Mouse (Mus musculus): ENCODE measurements around the gene Hlcs. TPM values are rescaled to one million over a fixed set of nuclear protein-coding genes. Genes with fewer than 3 reads are reported as not detected.
"Not testable (repeated sequence)": the region's sequence is repeated elsewhere in the genome, so short reads cannot be mapped to it uniquely, and the experiment has no call there.

The Hlcs gene
- polyA plus RNA-seq, 1 experiment: 7.8 TPM

DNA sequence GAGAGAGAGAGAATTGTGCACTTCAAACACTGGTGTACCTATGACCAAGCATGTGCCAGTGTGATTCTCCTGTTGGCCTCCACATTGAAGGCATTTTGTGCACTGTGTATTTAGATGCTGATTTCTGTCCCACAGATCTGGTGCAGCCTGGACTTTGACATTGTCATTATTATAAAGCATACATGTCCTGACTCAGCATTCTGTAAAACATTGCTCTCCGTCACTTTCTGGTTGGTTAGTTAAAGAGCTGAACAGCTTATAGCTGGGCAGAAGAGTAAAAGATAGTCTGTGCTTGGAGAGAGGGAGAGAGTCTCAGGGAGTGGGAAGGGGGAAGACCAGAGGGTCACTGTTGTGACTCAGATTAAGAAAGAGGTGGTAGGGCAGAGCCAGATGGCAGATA lies 32.4 kb upstream of the Hlcs start:
- WGBS: 93% methylated on average over 1 of the region's 1 CpGs
- TF ChIP-seq CTCF (IDR thresholded peaks at IDR 0.05; ENCODE audit: borderline replicate concordance, control insufficient read depth, extremely low read depth, insufficient read depth, low read length, poor library complexity): no peak
- TF ChIP-seq POLR2A (IDR thresholded peaks at IDR 0.05; ENCODE audit: control insufficient read depth, extremely low read depth, insufficient read depth, low read length, poor library complexity): no peak

DNA sequence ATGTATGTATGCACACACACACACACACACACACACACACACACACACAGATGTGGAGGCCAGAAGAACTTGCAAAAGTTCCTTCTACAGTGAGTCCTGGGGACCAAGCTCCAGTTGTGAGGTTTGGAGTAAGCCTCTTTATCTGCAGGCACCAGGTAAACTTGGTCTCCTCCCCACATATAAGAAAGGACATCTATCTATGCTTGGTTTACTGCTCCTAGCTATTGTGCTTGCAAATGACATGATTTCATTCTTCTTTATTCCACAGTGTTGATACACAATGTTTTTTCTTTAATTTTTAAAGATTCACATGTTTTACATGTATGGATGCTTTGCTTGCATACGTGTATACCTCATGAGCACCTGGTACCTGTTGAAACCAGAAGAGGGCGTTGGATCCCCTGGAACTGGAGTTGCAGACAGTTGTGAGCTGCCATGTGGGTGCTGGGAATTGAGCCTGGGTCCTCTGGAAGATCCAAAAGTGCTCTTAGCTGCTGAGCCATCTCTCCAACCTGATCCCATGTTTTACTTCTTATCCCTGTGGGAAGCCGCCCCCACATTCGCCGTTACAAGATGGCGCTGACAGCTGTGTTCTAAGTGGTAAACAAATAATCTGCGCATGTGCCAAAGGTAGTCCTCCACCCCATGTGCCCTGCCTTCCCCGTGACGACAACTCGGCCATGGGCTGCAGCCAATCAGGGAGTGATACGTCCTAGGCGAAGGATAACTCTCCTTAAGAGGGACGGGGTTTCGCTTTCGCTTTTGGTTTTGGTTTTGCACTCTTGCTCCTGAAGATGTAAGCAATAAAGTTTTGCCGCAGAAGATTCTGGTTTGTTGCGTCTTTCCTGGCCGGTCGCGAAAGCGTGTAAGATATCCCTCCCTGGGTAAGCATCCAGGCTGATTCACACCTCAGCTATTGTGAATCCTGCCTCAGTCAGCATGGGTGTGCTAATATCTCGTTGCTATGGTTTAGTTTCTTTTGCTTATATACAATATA lies 26.1 kb upstream of the Hlcs start:
- H3K27ac ChIP-seq (ENCODE audit: control insufficient read depth, insufficient read depth, low read length); DNase-seq; H3K36me3 ChIP-seq (ENCODE audit: control insufficient read depth, insufficient read depth, low read length); H3K4me3 ChIP-seq (ENCODE audit: control insufficient read depth, insufficient read depth, low read length); H3K27me3 ChIP-seq (ENCODE audit: control insufficient read depth, insufficient read depth, low read length); H3K4me1 ChIP-seq (replicated peaks; ENCODE audit: control insufficient read depth, insufficient read depth, low read length): not testable (repeated sequence)
- WGBS: 96% methylated on average over 22 of the region's 22 CpGs

More for the DNA sequence above, 32.4 kb upstream of the Hlcs start:
- Histone ChIP-seq H3K4me1 (replicated peaks; ENCODE audit: control insufficient read depth, insufficient read depth, low read length) (no peaks in the 10 kb centered on the region), H3K27me3 (ENCODE audit: control insufficient read depth, insufficient read depth, low read length) (no peaks in the 10 kb centered on the region), H3K36me3 (ENCODE audit: control insufficient read depth, insufficient read depth, low read length) (no peaks in the 10 kb centered on the region), H3K27ac (ENCODE audit: control insufficient read depth, insufficient read depth, low read length) (no peak overlapping the region), H3K4me3 (ENCODE audit: control insufficient read depth, insufficient read depth, low read length) (no peak overlapping the region)
- no peak for DNase-seq

DNA sequence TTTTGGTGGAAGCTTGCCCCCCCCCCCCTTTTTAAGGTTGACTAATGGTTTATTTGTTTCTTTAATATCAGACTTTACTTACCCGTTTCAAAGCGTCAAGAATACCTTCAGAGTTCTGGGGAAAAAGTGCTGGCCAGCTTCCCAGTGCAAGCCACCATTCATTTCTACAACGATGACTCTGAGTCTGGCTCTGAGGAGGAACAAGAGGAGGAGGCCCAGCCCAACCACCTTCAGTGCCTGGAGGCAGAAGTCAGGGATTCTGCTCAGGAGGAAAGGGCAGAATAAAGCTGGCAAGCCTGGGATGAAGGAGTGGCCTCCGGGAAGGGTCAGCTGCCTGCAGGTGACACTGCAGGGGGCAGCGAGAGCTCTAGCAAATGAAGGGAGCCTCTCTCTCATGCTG lies 22.3 kb upstream of the Hlcs start:
- no peaks in the 10 kb centered on the region for H3K27me3 ChIP-seq (ENCODE audit: control insufficient read depth, insufficient read depth, low read length)
- WGBS: 50% methylated on average over 5 of the region's 5 CpGs
- no peak overlapping the region for H3K27ac ChIP-seq (ENCODE audit: control insufficient read depth, insufficient read depth, low read length)
- no peaks in the 10 kb centered on the region for H3K4me1 ChIP-seq (replicated peaks; ENCODE audit: control insufficient read depth, insufficient read depth, low read length)
- no peak for DNase-seq
- H3K36me3 ChIP-seq (ENCODE audit: control insufficient read depth, insufficient read depth, low read length): no peaks in the 10 kb centered on the region
- TF ChIP-seq POLR2A (IDR thresholded peaks at IDR 0.05; ENCODE audit: control insufficient read depth, extremely low read depth, insufficient read depth, low read length, poor library complexity) (no peak), CTCF (IDR thresholded peaks at IDR 0.05; ENCODE audit: borderline replicate concordance, control insufficient read depth, extremely low read depth, insufficient read depth, low read length, poor library complexity) (no peak)
- H3K4me3 ChIP-seq (ENCODE audit: control insufficient read depth, insufficient read depth, low read length): no peak overlapping the region

DNA sequence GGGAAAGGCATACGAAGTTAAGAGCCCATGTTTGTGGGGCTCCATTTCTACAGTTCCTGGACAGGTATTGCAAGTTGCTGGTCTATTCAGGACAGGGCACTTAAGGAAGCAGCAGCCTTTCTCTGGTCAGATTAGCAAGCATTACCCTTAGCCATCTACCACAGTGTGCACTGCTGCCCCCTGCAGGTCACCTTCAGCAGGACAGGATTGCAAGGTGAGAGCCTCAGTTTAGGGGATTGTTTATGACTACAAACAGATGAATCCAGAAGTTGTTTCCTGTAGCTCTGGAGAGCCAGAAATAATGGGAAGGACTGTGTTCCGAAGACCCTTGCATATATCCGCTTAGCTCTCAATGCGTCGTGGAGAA lies 18.5 kb upstream of the Hlcs start:
- H3K27ac ChIP-seq (ENCODE audit: control insufficient read depth, insufficient read depth, low read length): no peak overlapping the region
- peaks cover 12% of the 10 kb centered on the region for H3K4me1 ChIP-seq (replicated peaks; ENCODE audit: control insufficient read depth, insufficient read depth, low read length)
- 83% methylated on average over 5 of the region's 5 CpGs for WGBS
- H3K4me3 ChIP-seq (ENCODE audit: control insufficient read depth, insufficient read depth, low read length): no peak overlapping the region
- peaks cover 21% of the 10 kb centered on the region for H3K27me3 ChIP-seq (ENCODE audit: control insufficient read depth, insufficient read depth, low read length)
- no peak for TF ChIP-seq POLR2A (IDR thresholded peaks at IDR 0.05; ENCODE audit: control insufficient read depth, extremely low read depth, insufficient read depth, low read length, poor library complexity)
- TF ChIP-seq CTCF (IDR thresholded peaks at IDR 0.05; ENCODE audit: borderline replicate concordance, control insufficient read depth, extremely low read depth, insufficient read depth, low read length, poor library complexity): 0 out of 2 replicates have a peak, but pooled peaks have one; percentile 17
- peak; percentile 68 for DNase-seq
- H3K36me3 ChIP-seq (ENCODE audit: control insufficient read depth, insufficient read depth, low read length): no peaks in the 10 kb centered on the region

DNA sequence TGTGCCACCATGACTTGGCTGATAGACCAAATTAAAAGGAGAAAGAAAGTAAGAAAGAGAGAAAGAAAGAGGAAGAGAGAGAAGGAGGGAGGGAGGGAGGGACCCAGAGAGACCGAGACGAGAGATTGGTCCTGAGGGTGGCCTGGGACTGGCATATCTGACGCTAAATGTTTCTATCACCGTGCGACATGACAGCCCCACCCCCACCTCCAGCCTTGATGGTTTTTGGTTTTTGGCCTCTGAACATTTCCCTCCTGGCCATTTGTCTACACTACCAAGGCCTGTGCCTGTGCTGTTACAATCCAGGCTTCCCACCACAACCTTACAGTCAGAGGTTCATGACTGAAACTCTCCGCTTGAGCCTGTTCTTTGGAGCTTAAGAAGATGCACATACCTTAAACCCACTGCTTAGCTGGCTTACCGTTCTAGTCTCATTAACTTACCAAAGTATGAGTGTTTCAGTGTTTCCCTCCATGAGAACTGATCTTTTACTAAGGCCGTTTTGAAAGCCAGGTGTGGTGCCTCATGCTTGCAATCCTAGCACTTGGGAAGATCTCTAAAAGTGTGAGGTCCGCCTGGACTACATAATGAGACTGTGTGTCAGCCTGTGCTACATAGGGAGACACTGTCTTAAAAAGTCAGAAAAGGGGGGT lies 18.0 kb upstream of the Hlcs start:
- DNase-seq: no peak
- Histone ChIP-seq H3K4me1 (replicated peaks; ENCODE audit: control insufficient read depth, insufficient read depth, low read length) (peaks cover 12% of the 10 kb centered on the region), H3K27ac (ENCODE audit: control insufficient read depth, insufficient read depth, low read length) (no peak overlapping the region), H3K4me3 (ENCODE audit: control insufficient read depth, insufficient read depth, low read length) (no peak overlapping the region), H3K27me3 (ENCODE audit: control insufficient read depth, insufficient read depth, low read length) (peaks cover 22% of the 10 kb centered on the region), H3K36me3 (ENCODE audit: control insufficient read depth, insufficient read depth, low read length) (no peaks in the 10 kb centered on the region)
- WGBS: 95% methylated on average over 9 of the region's 9 CpGs
- TF ChIP-seq CTCF (IDR thresholded peaks at IDR 0.05; ENCODE audit: borderline replicate concordance, control insufficient read depth, extremely low read depth, insufficient read depth, low read length, poor library complexity): no peak
- no peak for TF ChIP-seq POLR2A (IDR thresholded peaks at IDR 0.05; ENCODE audit: control insufficient read depth, extremely low read depth, insufficient read depth, low read length, poor library complexity)

GRCm38 (mm10) chr16:94330429-94330828 lies 17.1 kb upstream of the Hlcs start:
- peaks cover 22% of the 10 kb centered on the region for H3K27me3 ChIP-seq (ENCODE audit: control insufficient read depth, insufficient read depth, low read length)
- H3K36me3 ChIP-seq (ENCODE audit: control insufficient read depth, insufficient read depth, low read length): no peaks in the 10 kb centered on the region
- H3K4me1 ChIP-seq (replicated peaks; ENCODE audit: control insufficient read depth, insufficient read depth, low read length): peaks cover 12% of the 10 kb centered on the region
- 97% methylated on average over 5 of the region's 5 CpGs for WGBS
- DNase-seq: no peak
- no peak overlapping the region for H3K4me3 ChIP-seq (ENCODE audit: control insufficient read depth, insufficient read depth, low read length)
- TF ChIP-seq CTCF (IDR thresholded peaks at IDR 0.05; ENCODE audit: borderline replicate concordance, control insufficient read depth, extremely low read depth, insufficient read depth, low read length, poor library complexity) (no peak), POLR2A (IDR thresholded peaks at IDR 0.05; ENCODE audit: control insufficient read depth, extremely low read depth, insufficient read depth, low read length, poor library complexity) (no peak)
- no peak overlapping the region for H3K27ac ChIP-seq (ENCODE audit: control insufficient read depth, insufficient read depth, low read length)

Data from thymus, adult 2 months (tissue).